Mouse (Mus musculus): ENCODE measurements around the gene Gm21738. TPM values are rescaled to one million over a fixed set of nuclear protein-coding genes. Genes with fewer than 3 reads are reported as not detected.

The Gm21738 gene
- polyA plus RNA-seq (2014; fragmentation: Illumina TruSeq; extraction: RNeasy Lipid Tissue Mini Kit (QIAGEN cat#74804); ENCODE audit: low read depth, low replicate concordance) = not detected

DNA sequence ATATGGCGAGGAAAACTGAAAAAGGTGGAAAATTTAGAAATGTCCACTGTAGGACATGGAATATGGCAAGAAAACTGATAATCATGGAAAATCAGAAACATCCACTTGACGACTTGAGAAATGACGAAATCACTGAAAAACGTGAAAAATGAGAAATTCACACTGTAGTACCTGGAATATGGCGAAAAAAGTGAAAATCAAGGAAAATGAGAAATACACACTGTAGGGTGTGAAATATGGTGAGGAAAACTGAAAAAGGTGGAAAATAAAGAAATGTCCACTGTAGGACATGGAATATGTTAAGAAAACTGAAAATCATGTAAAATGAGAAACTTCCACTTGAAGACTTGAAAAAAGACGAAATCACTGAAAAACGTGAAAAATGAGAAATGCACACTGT is at the start of gene Gm21738:
Gm21738 (minus strand) TSS at position 101 of the 400 bp plus-strand sequence.

Other genes starting within 250 kb of the Gm21738 start
- not detected for gene Gm2244, start 131.0 kb upstream of the Gm21738 start, polyA plus RNA-seq (2014; fragmentation: Illumina TruSeq; extraction: RNeasy Lipid Tissue Mini Kit (QIAGEN cat#74804); ENCODE audit: low read depth, low replicate concordance)
- 0.31 TPM for gene Gm2237, start 166.2 kb upstream of the Gm21738 start, polyA plus RNA-seq (2014; fragmentation: Illumina TruSeq; extraction: RNeasy Lipid Tissue Mini Kit (QIAGEN cat#74804); ENCODE audit: low read depth, low replicate concordance)
- not detected for gene Gm5458, start 183.7 kb upstream of the Gm21738 start, polyA plus RNA-seq (2014; fragmentation: Illumina TruSeq; extraction: RNeasy Lipid Tissue Mini Kit (QIAGEN cat#74804); ENCODE audit: low read depth, low replicate concordance)